Mouse (Mus musculus) neural tube, embryonic 14.5 days (tissue): ENCODE data around the gene Maml3. TPM values are rescaled to one million over a fixed set of nuclear protein-coding genes. Genes with fewer than 3 reads are reported as not detected.
A peak's percentile ranks its signal among the peaks of the same experiment; 100 is the strongest.

ENCODE experiments used
- ATAC-seq: fragments of 200-750 bp; cut with Nextera tagmentation; 2 replicates; pipeline ENCODE4 v1.8.0; 2017; ENCODE audit warnings: low read depth, mild to moderate bottlenecking, moderate TSS enrichment, moderate library complexity
- H3K27ac ChIP-seq: fragments of 300-500 bp; sonication (generic); 2 replicates; pipeline ENCODE4 v1.5.1; 2014; ENCODE audit warnings: low read depth, mild to moderate bottlenecking, control low read depth, low read length, moderate library complexity, mixed read lengths
- H3K27me3 ChIP-seq: fragments of 300-500 bp; sonication (generic); 2 replicates; pipeline ENCODE4 v1.6.1; 2014; ENCODE audit warnings: low read length; ENCODE audit not compliant: control insufficient read depth, insufficient read depth
- H3K36me3 ChIP-seq: fragments of 300-500 bp; sonication (generic); 2 replicates; pipeline ENCODE4 v1.6.1; 2014; ENCODE audit warnings: low read length, mixed read lengths; ENCODE audit not compliant: control insufficient read depth, insufficient read depth
- H3K4me1 ChIP-seq: fragments of 300-500 bp; sonication (generic); 2 replicates; pipeline ENCODE4 v1.6.1; 2014; ENCODE audit warnings: low read length; ENCODE audit not compliant: control insufficient read depth, insufficient read depth
- H3K4me2 ChIP-seq: fragments of 300-500 bp; sonication (generic); 2 replicates; pipeline ENCODE4 v1.6.1; 2014; ENCODE audit warnings: mild to moderate bottlenecking, low read depth, low read length, control low read depth
- H3K4me3 ChIP-seq: fragments of 300-500 bp; sonication (generic); 2 replicates; pipeline ENCODE4 v1.5.1; 2014; ENCODE audit warnings: low read depth, low read length, control low read depth, mixed read lengths
- H3K9ac ChIP-seq: fragments of 300-500 bp; sonication (generic); replicated peaks from 2 replicates; pipeline ENCODE4 v1.6.1; 2014; ENCODE audit warnings: low read depth, mild to moderate bottlenecking, control low read depth, low read length, mixed read lengths
- H3K9me3 ChIP-seq: fragments of 300-500 bp; sonication (generic); 2 replicates; pipeline ENCODE4 v1.6.1; 2016; ENCODE audit warnings: low read length; ENCODE audit not compliant: control insufficient read depth
- WGBS: fragments of 180-500 bp; shearing (Covaris S2); extraction: QIAGEN DNeasy Blood & Tissue Kit; methylation state at CpG from one replicate; pipeline ENCODE4 v1.1.7; 2014; 5-methylcytosine and 5-hydroxymethylcytosine counted together
- polyA plus RNA-seq: library from polyadenylated mRNA; unstranded; fragments of >200 nt; fragmentation: Nextera tagmentation; extraction: Ambion mirVana; gene quantifications from 2 replicates; pipeline ENCODE4 v1.2.1, GENCODE M21; 2014

Maml3 gene
- polyA plus RNA-seq, 1 experiment from 2014 or later: 8.2 TPM

DNA sequence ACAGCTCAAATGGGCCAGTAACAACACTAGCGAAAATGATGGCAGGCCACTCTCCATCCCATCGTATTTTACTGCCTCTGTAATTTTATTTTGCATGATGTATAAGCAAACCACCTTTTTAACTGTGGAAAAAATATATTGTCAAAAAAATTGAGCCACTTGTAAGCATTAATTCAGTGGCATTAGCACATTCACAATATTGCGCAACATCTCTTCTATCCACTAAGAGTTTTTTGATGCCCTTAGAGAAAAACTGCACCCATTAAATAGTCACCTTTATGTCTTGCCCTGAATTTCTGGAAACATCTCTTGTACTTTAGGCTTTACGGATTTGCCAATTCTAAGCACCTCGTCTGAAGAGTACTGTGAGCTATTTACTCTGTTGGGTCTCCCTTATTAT, 347.8 kb downstream of the Maml3 start:
- ATAC-seq: no peak
- no peaks in the 10 kb centered on the region for H3K36me3 ChIP-seq
- 93% methylated on average over 5 of the region's 5 CpGs for WGBS

DNA sequence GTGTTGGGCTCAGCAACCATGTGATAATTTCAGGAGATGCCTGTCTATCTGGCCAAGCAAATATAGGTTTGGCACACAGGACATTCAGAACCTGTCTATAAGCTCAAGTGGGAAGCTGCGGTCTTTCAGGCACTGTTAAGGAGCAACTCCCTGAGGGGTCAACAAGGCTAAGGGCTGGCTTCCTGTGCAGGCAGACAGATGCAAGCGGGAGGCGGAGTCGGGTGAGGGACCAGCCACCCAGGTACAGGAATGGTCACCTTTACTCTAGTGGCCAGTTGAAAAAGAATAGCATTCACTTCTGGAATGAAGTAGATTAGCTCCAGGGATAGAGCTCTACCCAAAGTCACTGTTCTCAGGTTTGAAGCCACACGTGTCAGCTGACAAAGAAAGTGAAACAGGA, 348.6 kb downstream of the Maml3 start:
- H3K27me3 ChIP-seq: no peaks in the 10 kb centered on the region
- H3K27ac ChIP-seq: no peak overlapping the region
- 0 out of 2 replicates have a peak, but pooled peaks cover 2% of the 10 kb centered on the region for H3K4me1 ChIP-seq
- H3K36me3 ChIP-seq: no peaks in the 10 kb centered on the region
- no peak overlapping the region for H3K4me3 ChIP-seq
- no peaks in the 10 kb centered on the region for H3K9me3 ChIP-seq
- H3K9ac ChIP-seq: no peak overlapping the region
- 89% methylated on average over 5 of the region's 5 CpGs for WGBS
- no peak overlapping the region for H3K4me2 ChIP-seq
- no peak for ATAC-seq

More for the DNA sequence above, 347.8 kb downstream of the Maml3 start:
- Histone ChIP-seq H3K4me1 (no peaks in the 10 kb centered on the region), H3K27ac (no peak overlapping the region), H3K9me3 (no peaks in the 10 kb centered on the region), H3K4me3 (no peak overlapping the region), H3K9ac (no peak overlapping the region), H3K4me2 (no peak overlapping the region), H3K27me3 (no peaks in the 10 kb centered on the region)

DNA sequence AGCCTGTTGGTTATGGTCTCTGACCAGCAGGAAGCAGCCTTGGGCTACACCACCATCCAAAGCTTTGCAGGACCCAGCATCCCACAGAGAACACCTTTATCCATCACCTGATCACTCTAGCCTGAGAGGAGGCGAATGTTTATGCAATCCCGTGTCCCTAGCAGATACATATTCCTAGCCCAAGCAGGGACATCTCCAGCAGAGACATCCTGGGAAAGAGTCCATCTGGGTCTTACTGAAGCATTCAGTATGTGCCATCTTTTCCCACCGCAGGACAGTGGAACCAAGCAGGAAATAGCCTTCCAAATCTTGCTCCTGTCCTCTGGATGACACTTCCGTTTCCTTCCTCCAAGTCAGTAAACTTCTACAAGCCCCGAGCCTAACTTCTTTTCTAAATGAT, 351.6 kb downstream of the Maml3 start:
- no peak overlapping the region for H3K4me2 ChIP-seq

DNA sequence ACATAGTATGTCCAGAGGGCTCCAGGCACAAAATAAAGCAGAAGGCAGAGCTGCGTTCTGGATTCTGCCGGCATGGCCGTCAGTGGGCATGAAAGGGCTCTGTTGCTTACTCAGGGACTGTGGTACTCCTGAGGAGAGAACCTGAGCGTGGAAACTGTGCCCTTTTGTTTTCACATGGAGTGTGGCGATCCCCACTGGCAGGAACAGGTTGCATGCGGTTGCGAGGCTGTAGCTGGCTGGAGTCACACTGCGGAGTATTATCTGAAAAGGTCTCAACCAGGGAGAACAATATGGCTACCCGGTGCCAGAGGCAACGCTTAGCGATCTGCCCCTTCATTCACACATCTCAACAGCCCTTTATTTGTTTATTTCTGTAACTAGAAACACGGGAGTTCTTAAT, 353.4 kb downstream of the Maml3 start:
- 59% methylated on average over 12 of the region's 12 CpGs for WGBS
- no peaks in the 10 kb centered on the region for H3K9me3 ChIP-seq
- no peaks in the 10 kb centered on the region for H3K36me3 ChIP-seq
- H3K27me3 ChIP-seq: no peaks in the 10 kb centered on the region
- no peak overlapping the region for H3K4me3 ChIP-seq
- no peak for ATAC-seq
- no peak overlapping the region for H3K9ac ChIP-seq
- peaks cover 23% of the 10 kb centered on the region for H3K4me1 ChIP-seq
- H3K27ac ChIP-seq: peak overlapping the region; percentile 45; the same call in 1 of the 2 replicates
- H3K4me2 ChIP-seq: no peak overlapping the region

More for the DNA sequence above, 351.6 kb downstream of the Maml3 start:
- no peak overlapping the region for H3K4me3 ChIP-seq
- no peaks in the 10 kb centered on the region for H3K36me3 ChIP-seq
- no peaks in the 10 kb centered on the region for H3K9me3 ChIP-seq
- 87% methylated on average over 5 of the region's 5 CpGs for WGBS
- H3K9ac ChIP-seq: no peak overlapping the region
- no peak for ATAC-seq
- no peaks in the 10 kb centered on the region for H3K27me3 ChIP-seq
- H3K27ac ChIP-seq: no peak overlapping the region
- peaks cover 23% of the 10 kb centered on the region for H3K4me1 ChIP-seq

DNA sequence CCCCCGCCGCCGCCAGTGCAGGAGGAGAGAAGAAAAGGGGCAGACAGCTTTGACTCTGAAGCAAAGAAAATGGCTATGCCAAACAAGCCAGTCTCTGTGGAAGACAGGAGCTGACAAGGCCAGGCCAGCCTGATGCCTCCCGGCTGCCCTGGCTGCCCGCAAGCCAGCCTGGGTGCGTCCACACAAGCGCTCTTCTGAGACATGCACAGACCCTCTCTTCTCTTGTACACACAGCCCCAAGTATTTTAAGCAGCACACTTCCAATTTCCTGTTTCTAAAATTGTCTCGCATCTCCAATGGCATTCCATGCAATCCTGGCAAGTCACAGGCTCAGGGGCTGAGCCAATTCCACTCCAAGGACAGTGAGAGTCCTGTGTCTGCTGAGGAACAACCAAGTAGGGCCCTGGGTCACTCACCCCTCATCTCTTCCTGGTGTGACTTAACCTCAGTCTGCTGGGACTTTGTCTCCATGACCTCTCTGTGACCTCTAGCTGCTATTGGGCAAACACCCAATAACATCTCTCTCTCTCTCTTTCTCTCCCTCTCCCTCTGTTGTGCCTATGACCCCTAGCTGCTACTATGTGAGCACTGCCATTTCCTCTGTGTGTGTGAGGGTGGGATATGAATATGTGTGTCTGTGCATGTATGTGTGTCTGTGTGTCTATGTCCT, 354.9 kb downstream of the Maml3 start:
- H3K27me3 ChIP-seq: no peaks in the 10 kb centered on the region
- H3K4me3 ChIP-seq: no peak overlapping the region
- peaks cover 23% of the 10 kb centered on the region for H3K4me1 ChIP-seq
- peak; percentile 53; the same call in 1 of the 2 replicates for ATAC-seq
- H3K9me3 ChIP-seq: no peaks in the 10 kb centered on the region
- peak overlapping the region; percentile 87 for H3K27ac ChIP-seq
- no peaks in the 10 kb centered on the region for H3K36me3 ChIP-seq
- no peak overlapping the region for H3K4me2 ChIP-seq
- H3K9ac ChIP-seq: peak overlapping the region; percentile 28; the same call in 1 of the 2 replicates
- 12% methylated on average over 8 of the region's 8 CpGs for WGBS

DNA sequence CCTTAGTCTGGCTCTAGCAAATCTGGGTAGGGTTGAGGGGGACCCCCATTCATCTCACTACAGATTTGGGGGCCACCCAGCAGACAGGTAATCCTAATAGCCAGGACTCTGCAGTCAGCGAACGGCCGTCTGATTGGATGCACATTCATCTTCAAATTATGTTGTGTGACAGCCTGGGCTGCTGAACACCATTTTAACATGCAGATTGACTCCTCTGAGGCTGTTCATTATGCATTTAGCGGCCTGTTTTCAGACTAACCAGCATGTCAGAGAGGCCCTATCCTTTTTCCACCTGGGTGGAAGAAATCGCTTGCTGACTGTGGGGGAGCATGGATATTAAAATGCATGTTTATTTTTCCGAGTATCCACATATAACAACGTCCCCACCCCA, 355.5 kb downstream of the Maml3 start:
- Histone ChIP-seq H3K4me1 (peaks cover 23% of the 10 kb centered on the region), H3K4me3 (no peak overlapping the region), H3K4me2 (no peak overlapping the region), H3K36me3 (no peaks in the 10 kb centered on the region), H3K9me3 (no peaks in the 10 kb centered on the region), H3K9ac (peak overlapping the region; percentile 28; the same call in 1 of the 2 replicates), H3K27me3 (no peaks in the 10 kb centered on the region), H3K27ac (peak overlapping the region; percentile 87)
- ATAC-seq: peak; percentile 30; the same call in 1 of the 2 replicates
- WGBS: 11% methylated on average over 7 of the region's 7 CpGs

DNA sequence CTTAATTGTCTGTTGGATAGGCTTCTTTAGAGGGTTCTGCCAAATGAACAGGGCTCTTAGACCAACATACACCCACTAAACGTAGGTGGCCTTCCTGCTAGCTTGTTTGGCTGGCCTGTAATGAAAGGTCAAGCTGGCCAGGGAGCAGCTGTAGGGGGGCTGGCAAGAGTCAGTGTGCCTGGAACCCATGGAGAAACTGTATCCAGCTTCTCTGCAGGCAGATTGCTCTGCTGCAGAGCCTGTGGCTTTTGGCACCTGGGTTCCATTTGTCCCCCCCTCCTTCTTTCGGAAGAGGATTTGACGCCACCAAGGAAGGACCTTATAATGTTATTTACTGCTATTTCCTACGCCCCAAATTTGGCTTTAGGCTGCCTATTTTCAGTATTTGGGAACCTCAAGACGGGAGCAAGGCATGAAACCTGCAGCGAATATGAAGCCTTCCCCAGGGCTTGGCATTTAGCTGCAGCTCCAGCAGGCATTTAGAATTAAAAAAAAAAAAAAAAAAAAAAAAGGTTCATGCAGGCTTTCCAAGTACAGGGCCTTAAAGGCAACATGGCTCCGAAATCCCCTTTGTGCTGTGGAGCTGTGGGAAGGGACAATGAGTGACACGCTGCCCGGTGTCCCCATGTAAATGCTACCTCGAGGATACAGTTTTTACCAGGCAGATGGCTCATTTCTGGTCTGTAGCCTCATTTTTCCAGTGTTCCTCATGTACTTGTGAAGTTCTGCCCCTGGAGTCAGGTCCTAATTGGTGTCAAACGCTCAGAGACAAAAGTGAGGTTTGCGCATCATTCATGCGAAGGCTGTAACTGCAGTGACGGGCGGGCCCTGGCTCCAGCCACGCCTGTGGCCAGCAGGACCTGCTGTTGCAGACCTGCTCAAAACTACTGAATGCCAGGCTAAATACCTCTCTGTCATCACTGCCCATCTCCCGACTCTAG, 356.2 kb downstream of the Maml3 start:
- H3K4me3 ChIP-seq: no peak overlapping the region
- peaks cover 23% of the 10 kb centered on the region for H3K4me1 ChIP-seq
- 53% methylated on average over 17 of the region's 17 CpGs for WGBS
- H3K27ac ChIP-seq: peak overlapping the region; percentile 87
- H3K9me3 ChIP-seq: no peaks in the 10 kb centered on the region
- ATAC-seq: 0 out of 2 replicates have a peak, but pooled peaks have one; percentile 5
- no peaks in the 10 kb centered on the region for H3K27me3 ChIP-seq
- H3K36me3 ChIP-seq: no peaks in the 10 kb centered on the region
- peak overlapping the region; percentile 28; the same call in 1 of the 2 replicates for H3K9ac ChIP-seq
- H3K4me2 ChIP-seq: no peak overlapping the region

DNA sequence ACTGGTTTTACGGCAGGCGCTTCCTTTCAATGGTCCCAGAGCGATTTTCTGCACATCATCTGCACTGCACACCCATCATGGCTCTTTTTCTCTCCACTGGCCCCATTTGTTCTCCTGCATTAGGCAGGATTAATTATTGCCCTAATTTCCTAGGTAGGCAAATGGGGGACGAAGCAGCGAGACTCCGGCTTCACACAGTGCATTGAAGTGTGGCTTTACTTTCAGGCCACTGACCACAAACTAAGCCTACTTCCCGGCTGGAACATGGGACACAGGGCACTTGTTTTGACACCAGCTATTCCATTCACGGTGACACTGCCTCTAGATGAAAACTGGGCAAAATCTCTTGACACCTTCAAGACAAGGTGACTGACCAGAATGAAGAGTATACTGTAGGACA, 358.1 kb downstream of the Maml3 start:
- no peak for ATAC-seq
- no peaks in the 10 kb centered on the region for H3K27me3 ChIP-seq
- 0 out of 2 replicates have a peak overlapping the region, but pooled peaks have one; percentile 35 for H3K27ac ChIP-seq
- 35% methylated on average over 8 of the region's 8 CpGs for WGBS
- H3K4me2 ChIP-seq: no peak overlapping the region
- no peak overlapping the region for H3K9ac ChIP-seq
- H3K4me3 ChIP-seq: no peak overlapping the region
- H3K4me1 ChIP-seq: peaks cover 27% of the 10 kb centered on the region
- no peaks in the 10 kb centered on the region for H3K36me3 ChIP-seq
- no peaks in the 10 kb centered on the region for H3K9me3 ChIP-seq

DNA sequence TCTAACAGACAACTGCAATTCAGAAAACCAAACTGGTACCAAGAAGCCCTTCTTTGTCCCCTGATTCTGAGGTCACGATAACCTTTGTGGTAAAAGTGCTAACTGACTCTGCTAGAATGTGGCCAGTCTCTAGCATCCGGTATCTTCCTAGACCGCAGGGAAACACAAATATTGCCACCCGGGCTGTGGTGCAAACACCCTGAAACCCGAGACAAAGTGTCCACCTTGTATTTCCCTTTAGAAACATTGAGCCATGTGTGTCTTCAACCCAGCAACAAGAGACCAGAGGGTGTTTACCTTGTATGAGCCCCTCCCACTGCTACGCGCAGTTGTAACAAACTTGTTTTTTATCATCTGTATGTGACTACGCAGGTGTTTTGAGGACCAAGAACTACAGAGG, 359.7 kb downstream of the Maml3 start:
- no peaks in the 10 kb centered on the region for H3K36me3 ChIP-seq
- peak overlapping the region; percentile 10; the same call in 1 of the 2 replicates for H3K27ac ChIP-seq
- H3K4me1 ChIP-seq: peaks cover 30% of the 10 kb centered on the region
- no peak overlapping the region for H3K4me2 ChIP-seq
- no peak overlapping the region for H3K9ac ChIP-seq
- H3K4me3 ChIP-seq: no peak overlapping the region
- no peaks in the 10 kb centered on the region for H3K9me3 ChIP-seq
- H3K27me3 ChIP-seq: no peaks in the 10 kb centered on the region
- no peak for ATAC-seq
- WGBS: 90% methylated on average over 8 of the region's 8 CpGs
